Mouse (Mus musculus) bone marrow, adult 2 months (tissue): ENCODE measurements at regions not wholly inside any gene's neighbourhood (a gene's known extent, or its start where the extent isn't known, plus 50 kb on each side); places are given as distances from the start of the nearest gene placed in this dataset.

Experiments used
- H3K27ac ChIP-seq: fragments of 200-500 bp; 2 replicates; pipeline ENCODE4 v1.5.1; 2012; ENCODE audit warnings: low read depth, mild to moderate bottlenecking, control low read depth, inconsistent platforms, low read length; ENCODE audit not compliant: control insufficient read depth, poor library complexity, insufficient read depth
- H3K4me1 ChIP-seq: fragments of 200-500 bp; 2 replicates; pipeline ENCODE4 v1.6.1; 2011; ENCODE audit warnings: low read length; ENCODE audit not compliant: control insufficient read depth, insufficient read depth
- H3K4me3 ChIP-seq: fragments of 200-500 bp; replicated peaks from 2 replicates; pipeline ENCODE3; 2011; ENCODE audit warnings: mild to moderate bottlenecking, low read depth, low read length, control low read depth; ENCODE audit not compliant: control insufficient read depth
- POLR2A ChIP-seq: fragments of 200-500 bp; IDR thresholded peaks from 2 replicates; pipeline ENCODE4 v1.6.1; 2011; ENCODE audit warnings: low read depth, mild to moderate bottlenecking, control low read depth, low read length, borderline replicate concordance; ENCODE audit not compliant: control insufficient read depth
- WGBS: fragments of 180-500 bp; shearing (Covaris S2); methylation state at CpG from one replicate; pipeline ENCODE4 v1.1.7; 2018; 5-methylcytosine and 5-hydroxymethylcytosine counted together

GRCm38 (mm10) chr5:144684184-144684583, 77.4 kb downstream of the Tmem130 start:
- TF ChIP-seq POLR2A: no peak
- H3K27ac ChIP-seq: no peak overlapping the region
- no peak overlapping the region for H3K4me3 ChIP-seq
- no peaks in the 10 kb centered on the region for H3K4me1 ChIP-seq
- WGBS: 10% methylated on average over 1 of the region's 1 CpGs
